Mouse (Mus musculus) cerebellum, postnatal 10 days (tissue): ENCODE data around the gene Higd2a.
A peak's percentile ranks its signal among the peaks of the same experiment; 100 is the strongest.
"Not testable (repeated sequence)": the region's sequence is repeated elsewhere in the genome, so short reads cannot be mapped to it uniquely, and the experiment has no call there.

Experiments used
- DNase-seq, 2 experiments: peaks; one replicate each; pipeline ENCODE4 v3.0.0; 2021; ENCODE audit warnings: mixed read lengths in 2 of 2

Higd2a gene

GRCm38 (mm10) chr13:54582860-54583259, 7.1 kb upstream of the Higd2a start:
- no peak for DNase-seq

- DNase-seq: no peak
These were observed 4.2 kb upstream of the Higd2a start for GRCm38 (mm10) chr13:54585831-54586230.

GRCm38 (mm10) chr13:54589414-54589995, 502 bp upstream of the Higd2a start:
- DNase-seq: no peak

- DNase-seq: no peak
These were observed 1.9 kb downstream of the Higd2a start for GRCm38 (mm10) chr13:54591776-54592356.

GRCm38 (mm10) chr13:54593617-54594016, 3.6 kb downstream of the Higd2a start:
- DNase-seq: no peak

- DNase-seq: no peak
These were observed 6.2 kb downstream of the Higd2a start for GRCm38 (mm10) chr13:54596107-54596690.

- no peak for DNase-seq
These were observed 6.9 kb downstream of the Higd2a start for GRCm38 (mm10) chr13:54596870-54597269.

GRCm38 (mm10) chr13:54598622-54599143, 8.7 kb downstream of the Higd2a start:
- peak; percentile 51 to 61 for DNase-seq

- DNase-seq: no peak
These were observed 12.7 kb downstream of the Higd2a start for GRCm38 (mm10) chr13:54602639-54603111.

- DNase-seq: no peak
These were observed 13.5 kb downstream of the Higd2a start for GRCm38 (mm10) chr13:54603501-54603900.

- no peak for DNase-seq
These were observed 14.2 kb downstream of the Higd2a start for GRCm38 (mm10) chr13:54604221-54604620.

GRCm38 (mm10) chr13:54605426-54605825, 15.4 kb downstream of the Higd2a start:
- DNase-seq: no peak

GRCm38 (mm10) chr13:54607204-54607603, 17.2 kb downstream of the Higd2a start:
- no peak for DNase-seq

- DNase-seq: no peak
These were observed 18.0 kb downstream of the Higd2a start for GRCm38 (mm10) chr13:54608002-54608401.

- peak; percentile 56 to 74 for DNase-seq
These were observed 18.7 kb downstream of the Higd2a start for GRCm38 (mm10) chr13:54608666-54609065.

- DNase-seq: no peak
These were observed 19.3 kb downstream of the Higd2a start for GRCm38 (mm10) chr13:54609301-54609700.

- peak in 1 of 2 experiments; percentile 44 for DNase-seq
These were observed 20.6 kb downstream of the Higd2a start for GRCm38 (mm10) chr13:54610613-54610971.

GRCm38 (mm10) chr13:54610972-54611754, 21.2 kb downstream of the Higd2a start, which contains the start of gene Cltb:
TSS of gene Cltb (minus strand) at chr13:54611344.
- DNase-seq: peak; percentile 98 to 99

- not testable (repeated sequence) for DNase-seq
These were observed 23.1 kb downstream of the Higd2a start for GRCm38 (mm10) chr13:54613141-54613540.

GRCm38 (mm10) chr13:54616307-54616706, 26.3 kb downstream of the Higd2a start:
- DNase-seq: no peak

- DNase-seq: no peak
These were observed 27.0 kb downstream of the Higd2a start for GRCm38 (mm10) chr13:54616998-54617397.

- peak; percentile 100 for DNase-seq
These were observed 31.3 kb downstream of the Higd2a start, which contains the start of gene Faf2 for GRCm38 (mm10) chr13:54621155-54621932. TSS of gene Faf2 (plus strand) at chr13:54621784.
